Mouse (Mus musculus): Measurements from ENCODE around the gene Fam180a.

Gene Fam180a

GRCm38 (mm10) chr6:35313520-35313919 is 12.4 kb downstream of the Fam180a start:
- in situ Hi-C loops (cut with MboI, MseI) = no loop called here

DNA sequence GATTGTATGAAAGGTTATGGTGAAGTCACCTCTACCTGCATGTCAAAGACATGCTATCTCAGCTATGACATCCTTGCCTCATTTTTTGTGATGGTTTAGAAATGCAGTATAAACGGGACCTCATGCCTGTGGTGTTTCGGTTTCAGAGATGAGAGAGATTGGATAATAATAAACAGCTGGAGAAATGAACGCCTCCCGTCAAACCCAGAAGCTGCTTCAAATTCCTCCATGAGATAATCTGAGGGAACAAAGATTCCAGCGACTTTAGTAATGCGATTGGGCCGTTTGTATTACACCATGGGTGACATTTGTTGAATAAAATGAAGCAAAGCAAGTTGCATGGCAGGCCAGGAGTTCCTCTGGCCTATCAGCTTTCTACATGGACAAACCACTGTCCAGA is 16.5 kb downstream of the Fam180a start:
- in situ Hi-C loops (cut with MboI, MseI) = no loop called here

DNA sequence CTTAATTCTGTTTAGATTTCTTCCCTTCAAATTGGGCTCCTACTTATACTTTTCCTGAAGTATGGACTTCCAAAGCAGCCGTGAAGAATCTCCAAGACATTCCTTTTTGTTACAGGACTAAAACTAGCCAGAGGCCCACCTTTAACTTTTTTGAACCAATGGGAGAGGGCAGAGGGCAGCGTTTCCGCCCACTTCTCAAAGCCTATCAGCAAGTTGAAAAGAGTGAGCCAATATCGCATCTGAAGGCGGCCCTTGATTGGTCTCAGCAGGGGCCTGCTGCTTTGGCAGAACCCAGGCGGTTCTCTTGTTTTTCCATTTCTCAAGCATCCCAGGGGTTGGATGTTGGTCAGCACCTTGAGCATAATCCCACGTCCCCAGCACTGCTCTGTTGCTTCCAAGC is 17.9 kb downstream of the Fam180a start, which contains the start of gene Slc13a4:
Gene Slc13a4, minus strand, starts transcription at position 95 of the 400 bp plus-strand sequence.
- in situ Hi-C loops (cut with MboI, MseI) = no loop called here

GRCm38 (mm10) chr6:35307136-35307535 is 18.8 kb downstream of the Fam180a start:
- in situ Hi-C loops (cut with MboI, MseI) = no loop called here

- in situ Hi-C loops (cut with MboI, MseI) = no loop called here
These were observed 22.5 kb downstream of the Fam180a start for GRCm38 (mm10) chr6:35303355-35303900.

GRCm38 (mm10) chr6:35302581-35302980 is 23.4 kb downstream of the Fam180a start:
- in situ Hi-C loops (cut with MboI, MseI) = no loop called here

GRCm38 (mm10) chr6:35298323-35298722 is 27.6 kb downstream of the Fam180a start:
- in situ Hi-C loops (cut with MboI, MseI) = no loop called here

DNA sequence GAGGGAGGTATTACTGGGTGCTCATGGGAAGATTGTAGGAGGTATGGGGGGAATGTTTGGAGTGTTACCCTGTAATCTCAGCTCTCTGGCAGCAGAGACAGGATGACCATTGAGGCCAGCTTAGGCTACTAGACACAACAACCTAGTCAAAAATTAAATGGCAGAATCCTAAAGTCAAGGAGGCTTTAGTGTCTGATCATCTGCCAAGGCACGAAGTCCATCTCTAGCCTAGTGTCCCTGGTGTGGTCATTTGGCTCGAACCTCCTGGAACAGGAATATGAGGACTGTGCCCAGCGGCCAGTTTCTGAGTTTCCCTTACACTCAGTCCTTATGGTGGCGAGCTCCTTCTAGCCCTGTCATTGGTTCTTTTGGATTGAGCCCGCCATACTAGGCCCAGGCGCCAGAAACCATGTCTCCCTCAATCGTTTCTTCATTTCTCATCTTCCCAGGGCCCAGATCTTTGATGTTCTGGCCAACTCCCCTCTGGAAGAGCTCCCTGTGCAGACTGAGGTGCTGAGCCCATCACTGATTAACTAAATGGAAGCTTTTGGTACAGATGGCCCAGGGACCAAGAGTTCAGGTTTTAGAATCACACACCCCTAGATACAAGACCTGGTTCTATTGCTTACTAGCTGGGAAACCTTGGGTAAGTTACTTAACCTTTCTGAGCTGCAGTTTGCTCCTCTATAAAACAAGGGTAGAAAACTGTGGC is 28.3 kb downstream of the Fam180a start:
- in situ Hi-C loops (cut with MboI, MseI) = no loop called here

DNA sequence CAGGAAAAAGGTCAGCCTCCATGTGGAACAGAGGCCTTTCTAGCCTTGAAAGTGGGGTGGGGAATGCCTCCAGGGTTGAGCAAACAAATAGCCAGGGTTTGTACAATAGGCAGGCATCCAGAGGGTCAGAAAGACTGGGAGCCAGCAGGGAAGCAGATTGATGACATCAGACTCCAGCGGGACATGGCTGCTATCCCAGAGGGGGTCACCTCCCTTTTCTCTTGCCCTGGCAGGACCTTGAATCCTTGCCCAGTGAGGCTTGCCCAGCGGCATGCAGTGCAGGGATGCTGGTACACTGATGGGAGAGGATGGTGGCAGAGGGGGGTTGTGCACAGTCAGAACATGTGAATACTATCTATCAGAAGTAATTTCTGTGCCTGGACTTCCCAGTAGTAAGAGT is 28.9 kb downstream of the Fam180a start:
- in situ Hi-C loops (cut with MboI, MseI) = no loop called here

- in situ Hi-C loops (cut with MboI, MseI) = no loop called here
These were observed 31.0 kb downstream of the Fam180a start for GRCm38 (mm10) chr6:35294964-35295363.

- in situ Hi-C loops (cut with MboI, MseI) = no loop called here
These were observed 36.3 kb downstream of the Fam180a start for GRCm38 (mm10) chr6:35289676-35290075.

GRCm38 (mm10) chr6:35288920-35289319 is 37.0 kb downstream of the Fam180a start:
- in situ Hi-C loops (cut with MboI, MseI) = no loop called here

- in situ Hi-C loops (cut with MboI, MseI) = no loop called here
These were observed 37.7 kb downstream of the Fam180a start for GRCm38 (mm10) chr6:35288114-35288761.

DNA sequence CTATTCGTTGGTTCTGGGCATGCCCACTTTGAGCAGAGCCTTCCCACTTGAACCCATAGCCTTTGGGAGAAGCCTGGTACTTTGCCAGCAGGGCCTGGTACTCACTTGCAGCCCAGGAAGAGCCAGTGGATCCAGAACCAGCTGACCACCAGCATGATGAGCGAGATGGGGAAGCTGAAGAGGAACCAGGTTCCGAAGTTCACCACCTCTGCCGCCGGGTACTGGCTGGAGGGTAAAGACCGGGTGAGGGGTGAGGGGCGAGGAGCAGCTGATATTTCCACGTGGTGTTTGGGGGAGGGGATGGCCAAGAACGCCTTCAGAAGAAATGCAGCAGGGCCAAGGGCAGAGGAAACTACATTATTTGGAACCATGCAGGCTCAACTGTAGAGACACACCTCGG is 46.6 kb downstream of the Fam180a start:
- in situ Hi-C loops (cut with MboI, MseI) = loop anchor here (5.0 to 10.0 kb wide), 2 partner anchors 98 to 285 kb away; no protein-coding TSS in a partner anchor

GRCm38 (mm10) chr6:35277903-35278587 is 47.9 kb downstream of the Fam180a start:
- in situ Hi-C loops (cut with MboI, MseI) = loop anchor here (5.0 to 10.0 kb wide), 2 partner anchors 99 to 287 kb away; no protein-coding TSS in a partner anchor

DNA sequence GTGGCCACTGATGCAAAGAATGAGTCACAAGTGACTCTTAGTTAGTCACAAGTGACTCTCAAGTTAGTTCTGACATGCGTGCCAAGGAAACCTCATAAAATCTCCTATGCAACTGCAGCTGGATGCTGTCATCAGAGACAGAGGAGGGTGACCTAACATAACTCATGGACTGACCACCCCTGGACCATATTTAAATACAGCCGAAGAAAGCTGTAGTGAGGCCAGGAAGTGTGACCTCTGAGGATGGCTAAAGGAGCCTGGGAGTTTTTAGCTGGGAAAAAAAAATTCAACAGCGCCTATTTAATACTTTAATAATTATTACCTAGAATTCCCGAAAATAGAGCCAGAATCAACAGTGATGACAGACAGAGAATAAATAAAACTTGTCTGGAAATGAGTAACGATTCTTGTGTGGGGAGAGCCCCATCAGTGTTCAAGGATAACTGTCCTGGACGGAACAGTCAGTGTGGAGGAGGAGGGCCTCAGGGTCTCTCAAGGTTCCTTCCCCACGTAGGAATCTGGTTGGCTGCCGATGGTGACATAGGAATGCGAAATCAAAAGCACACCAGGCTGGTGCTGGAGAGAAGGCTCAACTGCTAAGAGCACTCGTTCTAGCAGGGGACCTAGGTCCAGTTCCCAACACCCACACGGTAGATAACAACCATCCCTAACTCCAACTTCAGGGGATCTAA is 52.4 kb downstream of the Fam180a start:
- in situ Hi-C loops (cut with MboI, MseI) = loop anchor here (10.0 kb wide), 1 partner anchor 291 kb away; no protein-coding TSS in a partner anchor

DNA sequence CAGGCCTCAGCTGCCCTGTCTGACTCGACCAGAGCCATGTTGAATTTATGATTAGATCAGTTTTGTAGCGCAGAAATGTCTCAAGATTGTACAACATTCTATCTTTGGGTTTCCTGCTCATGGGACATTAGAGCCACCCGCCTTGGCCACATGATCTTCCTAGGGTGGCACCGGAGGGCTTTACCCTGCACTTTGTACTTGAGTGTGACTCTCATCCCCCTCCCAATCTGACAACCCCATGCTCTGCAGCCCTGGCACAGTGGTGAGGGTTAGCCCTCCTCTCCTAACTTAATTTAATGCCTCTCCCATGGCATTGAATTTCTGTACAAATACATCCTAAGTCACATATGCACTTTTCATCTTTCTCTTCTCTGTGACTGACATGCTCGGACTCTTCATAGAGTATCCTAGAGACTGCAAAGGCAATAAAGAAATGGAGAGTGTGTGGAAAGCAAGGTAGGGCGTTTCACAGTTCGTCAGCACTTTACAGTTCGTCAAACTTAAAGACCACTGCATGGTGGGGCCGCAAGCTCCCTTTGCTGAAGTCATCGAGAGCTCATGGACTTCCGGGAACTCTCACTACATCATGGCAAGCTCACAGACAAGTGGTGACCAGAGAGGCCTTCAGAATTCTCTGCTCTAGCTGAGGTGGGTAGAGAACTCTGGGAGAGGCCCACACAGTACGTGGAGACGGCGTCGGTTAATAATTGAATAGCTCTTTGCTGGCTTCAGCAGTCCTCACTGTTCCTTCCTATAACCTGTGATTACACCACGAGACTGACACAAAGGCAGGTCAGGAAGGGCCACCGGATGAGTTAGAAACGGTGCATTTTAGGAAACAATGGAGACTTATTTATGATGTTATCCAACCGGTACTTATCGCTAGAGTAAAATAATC is 53.8 kb downstream of the Fam180a start:
- in situ Hi-C loops (cut with MboI, MseI) = loop anchor here (10.0 kb wide), 1 partner anchor 293 kb away; no protein-coding TSS in a partner anchor

DNA sequence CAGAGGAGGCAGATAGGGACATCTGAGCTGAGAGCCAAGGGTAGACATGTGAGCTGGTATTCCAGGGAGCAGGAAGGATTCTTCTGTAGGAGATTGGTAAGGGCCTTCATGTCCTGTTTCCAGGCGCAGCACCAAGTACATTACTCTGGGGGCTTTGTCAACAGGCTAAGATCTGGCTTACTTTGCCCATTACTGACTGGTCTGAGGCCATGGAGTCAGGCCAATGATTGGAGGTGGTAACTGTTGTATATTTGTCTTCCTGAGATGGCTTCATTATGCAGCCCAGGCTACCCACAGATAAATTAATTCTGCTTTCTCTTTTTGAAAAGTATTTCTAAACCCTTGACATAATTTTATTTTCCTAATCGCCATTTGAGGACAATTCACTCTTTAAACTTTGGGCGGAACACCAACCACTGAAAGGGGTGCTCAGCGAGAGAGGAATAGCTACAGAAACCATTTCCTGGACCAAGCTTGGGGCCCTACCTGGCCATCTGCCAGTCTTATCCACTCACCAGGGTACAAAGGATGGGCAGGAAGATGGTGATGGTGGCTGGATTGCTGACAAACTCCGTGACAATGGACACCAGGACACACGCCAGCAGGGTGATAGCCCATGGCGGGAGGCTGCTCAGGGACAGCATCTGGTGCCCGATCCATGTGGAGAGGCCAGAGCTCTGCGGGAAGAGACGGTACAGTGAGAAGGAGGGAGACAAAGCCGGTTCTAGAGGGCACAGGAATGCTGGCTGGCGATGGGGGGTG is 54.7 kb downstream of the Fam180a start:
- in situ Hi-C loops (cut with MboI, MseI) = loop anchor here (10.0 kb wide), 1 partner anchor 294 kb away; no protein-coding TSS in a partner anchor

DNA sequence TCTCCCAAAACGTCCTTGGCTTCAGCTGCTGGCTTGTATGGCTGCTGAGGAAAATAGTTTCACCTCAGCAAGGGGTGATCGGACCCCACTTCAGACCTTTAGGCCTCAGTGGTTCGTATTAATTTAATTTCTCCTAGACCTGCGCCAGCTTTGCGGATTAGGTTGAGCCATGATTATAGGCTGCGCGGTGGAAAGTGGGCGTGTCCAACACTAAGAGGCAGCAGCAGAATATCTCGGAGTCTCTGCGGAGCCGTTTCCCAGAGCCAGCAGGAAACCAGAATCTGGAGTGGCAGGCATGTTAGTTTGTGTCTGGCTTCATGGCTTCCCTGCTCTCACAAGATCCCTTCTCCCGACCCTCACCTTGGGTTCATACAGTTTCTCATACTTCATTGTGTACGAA is 56.3 kb downstream of the Fam180a start:
- in situ Hi-C loops (cut with MboI, MseI) = loop anchor here (10.0 kb wide), 2 partner anchors 255 to 295 kb away; no protein-coding TSS in a partner anchor
